In the genomic region with DNA sequence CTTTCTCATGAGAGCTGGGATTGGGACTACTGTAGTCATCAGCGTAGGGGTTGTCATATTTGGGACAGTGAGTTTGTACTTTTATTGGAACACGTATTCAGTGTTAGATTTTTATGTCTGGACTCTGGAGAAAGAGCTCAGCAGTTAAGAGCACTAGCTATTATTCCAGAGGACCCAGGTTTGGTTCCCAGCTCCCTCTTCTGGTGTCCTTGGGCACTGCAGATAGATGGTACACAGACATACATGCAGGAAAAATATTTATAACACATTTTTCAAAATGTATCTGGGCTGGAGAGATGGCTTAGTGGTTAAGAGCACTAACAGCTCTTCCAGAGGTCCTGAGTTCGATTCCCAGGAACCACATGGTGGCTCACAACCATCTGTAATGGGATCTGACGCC, we compare ENCODE assay signal across 10 mouse cellular contexts. TPM values are rescaled to one million over a fixed set of nuclear protein-coding genes. Genes with fewer than 3 reads are reported as not detected.
A peak's percentile ranks its signal among the peaks of the same experiment; 100 is the strongest.
DNase-seq lines count a peak whose midpoint lies in the region; ATAC-seq and TF ChIP-seq lines count a peak whose summit lies in the region.
"Had no signal": no experiment of that assay in that cellular context is flagged by ENCODE, and none has a peak within 500 bp of the region (broad histone marks: within the 10 kb centered on the region; RNA-seq: fewer than 3 reads in every experiment).

No protein-coding gene starts in this region.

- peaks cover 4% of the 10 kb centered on the region; the same call in 1 of the 2 replicates for H3K36me3 ChIP-seq in forebrain, postnatal 0 days (ENCODE audit: insufficient read depth)
- H3K36me3 ChIP-seq in forebrain, embryonic 11.5 days (ENCODE audit: control insufficient read depth, insufficient read depth, low read length): no peaks in the 10 kb centered on the region

- H3K27me3 ChIP-seq in forebrain, postnatal 0 days (ENCODE audit: insufficient read depth, low read length): no peaks in the 10 kb centered on the region
- H3K27me3 ChIP-seq in forebrain, embryonic 11.5 days (ENCODE audit: control insufficient read depth, insufficient read depth, low read length): no peaks in the 10 kb centered on the region
- H3K27me3 ChIP-seq: forebrain, embryonic 12.5 days had no signal

- H3K27ac ChIP-seq in forebrain, postnatal 0 days (ENCODE audit: low read depth, low read length): no peak overlapping the region
- H3K27ac ChIP-seq in forebrain, embryonic 11.5 days (ENCODE audit: low read depth, low read length): no peak overlapping the region
- H3K27ac ChIP-seq: forebrain, embryonic 12.5 days had no signal

- H3K4me1 ChIP-seq in forebrain, postnatal 0 days (ENCODE audit: insufficient read depth): no peaks in the 10 kb centered on the region
- H3K4me1 ChIP-seq in forebrain, embryonic 11.5 days (replicated peaks; ENCODE audit: control insufficient read depth, insufficient read depth, low read length): no peaks in the 10 kb centered on the region

- WGBS in forebrain, postnatal 0 days: 96% methylated on average over 4 of the region's 4 CpGs
- WGBS in forebrain, embryonic 11.5 days: 90% methylated on average over 4 of the region's 4 CpGs

- no peak overlapping the region for H3K9ac ChIP-seq in forebrain, postnatal 0 days
- no peak overlapping the region for H3K9ac ChIP-seq in forebrain, embryonic 11.5 days (ENCODE audit: low read length)
- H3K9ac ChIP-seq: forebrain, embryonic 12.5 days had no signal

- ATAC-seq in forebrain, postnatal 0 days: no peak
- no peak for ATAC-seq in forebrain, embryonic 11.5 days (replicated peaks; ENCODE audit: low FRiP score)
- ATAC-seq in activated CD4-positive, CD25-positive, alpha-beta regulatory T cell, adult 4 months: no peak

- no peak overlapping the region for H3K4me2 ChIP-seq in forebrain, postnatal 0 days (ENCODE audit: low read depth)
- H3K4me2 ChIP-seq in forebrain, embryonic 11.5 days (ENCODE audit: low read depth, low read length, severe bottlenecking): no peak overlapping the region
- H3K4me2 ChIP-seq: forebrain, embryonic 12.5 days had no signal

- peak; percentile 47; the same call in 1 of the 2 replicates for TF ChIP-seq CTCF in forebrain, postnatal 0 days (IDR thresholded peaks at IDR 0.05; ENCODE audit: low read depth)

- no peaks in the 10 kb centered on the region for H3K9me3 ChIP-seq in forebrain, postnatal 0 days (ENCODE audit: low read length)
- no peaks in the 10 kb centered on the region for H3K9me3 ChIP-seq in forebrain, embryonic 11.5 days (ENCODE audit: control insufficient read depth, low read length)
- H3K9me3 ChIP-seq: forebrain, embryonic 12.5 days had no signal

- H3K4me3 ChIP-seq in forebrain, postnatal 0 days (ENCODE audit: low read depth, low read length): no peak overlapping the region
- H3K4me3 ChIP-seq in forebrain, embryonic 11.5 days (ENCODE audit: low read depth, low read length): no peak overlapping the region
- H3K4me3 ChIP-seq: forebrain, embryonic 12.5 days had no signal

- DNase-seq in forebrain, postnatal 0 days: no peak
- DNase-seq in forebrain, embryonic 11.5 days (ENCODE audit: low spot score): no peak
- DNase-seq in lung, adult 18-20 months: peak; percentile 51 to 63
- DNase-seq in lung, postnatal 25 days (ENCODE audit: low spot score): no peak
- DNase-seq in adipocyte (ENCODE audit: low spot score): peak; percentile 43
- peak; percentile 63 for DNase-seq in naive thymus-derived CD4-positive, alpha-beta T cell, adult 2 months (ENCODE audit: low read depth)
- no peak for DNase-seq in left cerebral cortex, adult 11 months (ENCODE audit: low spot score)
- DNase-seq: right cerebral cortex, postnatal 14 days had no signal

RNA-seq across cellular contexts. Expression of a gene that starts 28.3 kb away (rescaled TPM):
- 98.3 and 113 TPM in 2 replicates for total RNA-seq in forebrain, postnatal 0 days (2014; rRNA removed)
- polyA plus RNA-seq in forebrain, postnatal 0 days (2015; fragmentation: Nextera tagmentation; extraction: Ambion mirVana): 315 and 325 TPM in 2 replicates
- 238 and 240 TPM in 2 replicates for polyA plus RNA-seq in forebrain, embryonic 11.5 days (2014; fragmentation: Nextera tagmentation; extraction: Ambion mirVana)
- 100 to 1,000 TPM; 633 to 647 TPM for polyA plus RNA-seq in activated CD4-positive, CD25-positive, alpha-beta regulatory T cell, adult 4 months (2017; shearing (Covaris generic))

Comparison
In these comparisons a context has a peak if more than half of its experiments do, and no peak if none do; other contexts are left out.
1. DNase-seq: peak in lung, adult 18-20 months (2 of 2), adipocyte (single experiment) and naive thymus-derived CD4-positive, alpha-beta T cell, adult 2 months (single experiment); none in forebrain, postnatal 0 days (single experiment), forebrain, embryonic 11.5 days (single experiment), lung, postnatal 25 days (single experiment) and left cerebral cortex, adult 11 months (single experiment).